Mouse (Mus musculus): ENCODE results near the gene Dab1. TPM values are rescaled to one million over a fixed set of nuclear protein-coding genes. Genes with fewer than 3 reads are reported as not detected.

Dab1 gene
- polyA plus RNA-seq, 1 experiment from 2014 or later: 20.6 TPM

- peak; percentile 21 for ATAC-seq (ENCODE audit: low FRiP score, low TSS enrichment)
- Histone ChIP-seq H3K9me3 (ENCODE audit: low read length) (no peaks in the 10 kb centered on the region), H3K9ac (replicated peaks; ENCODE audit: low read length) (no peak overlapping the region), H3K4me3 (ENCODE audit: low read length) (no peak overlapping the region), H3K4me2 (replicated peaks; ENCODE audit: low read depth, low read length) (no peak overlapping the region), H3K27me3 (ENCODE audit: insufficient read depth, low read length) (no peaks in the 10 kb centered on the region), H3K4me1 (ENCODE audit: insufficient read depth, low read length) (peaks cover 27% of the 10 kb centered on the region), H3K36me3 (ENCODE audit: insufficient read depth, low read length) (no peaks in the 10 kb centered on the region), H3K27ac (ENCODE audit: low read length) (no peak overlapping the region)
- WGBS: 30% methylated on average over 7 of the region's 7 CpGs
These were observed 844.6 kb downstream of the Dab1 start for GRCm38 (mm10) chr4:104463781-104464170.

- ATAC-seq (ENCODE audit: low FRiP score, low TSS enrichment): 0 out of 2 replicates have a peak, but pooled peaks have one; percentile 39
- H3K36me3 ChIP-seq (ENCODE audit: insufficient read depth, low read length): no peaks in the 10 kb centered on the region
- WGBS: 88% methylated on average over 1 of the region's 1 CpGs
These were observed 846.4 kb downstream of the Dab1 start for GRCm38 (mm10) chr4:104465594-104465993.

GRCm38 (mm10) chr4:104468666-104469065 is 849.5 kb downstream of the Dab1 start:
- no peak for ATAC-seq (ENCODE audit: low FRiP score, low TSS enrichment)
- WGBS: 77% methylated on average over 3 of the region's 3 CpGs
- no peak overlapping the region for H3K4me2 ChIP-seq (replicated peaks; ENCODE audit: low read depth, low read length)
- no peaks in the 10 kb centered on the region for H3K9me3 ChIP-seq (ENCODE audit: low read length)
- H3K4me3 ChIP-seq (ENCODE audit: low read length): no peak overlapping the region
- H3K36me3 ChIP-seq (ENCODE audit: insufficient read depth, low read length): no peaks in the 10 kb centered on the region
- H3K27me3 ChIP-seq (ENCODE audit: insufficient read depth, low read length): no peaks in the 10 kb centered on the region
- H3K9ac ChIP-seq (replicated peaks; ENCODE audit: low read length): no peak overlapping the region
- H3K27ac ChIP-seq (ENCODE audit: low read length): no peak overlapping the region
- H3K4me1 ChIP-seq (ENCODE audit: insufficient read depth, low read length): peaks cover 8% of the 10 kb centered on the region

More at GRCm38 (mm10) chr4:104465594-104465993, 846.4 kb downstream of the Dab1 start:
- no peak overlapping the region for H3K4me3 ChIP-seq (ENCODE audit: low read length)
- H3K27me3 ChIP-seq (ENCODE audit: insufficient read depth, low read length): no peaks in the 10 kb centered on the region
- peaks cover 27% of the 10 kb centered on the region for H3K4me1 ChIP-seq (ENCODE audit: insufficient read depth, low read length)
- no peaks in the 10 kb centered on the region for H3K9me3 ChIP-seq (ENCODE audit: low read length)
- H3K9ac ChIP-seq (replicated peaks; ENCODE audit: low read length): no peak overlapping the region
- no peak overlapping the region for H3K4me2 ChIP-seq (replicated peaks; ENCODE audit: low read depth, low read length)
- no peak overlapping the region for H3K27ac ChIP-seq (ENCODE audit: low read length)

- H3K36me3 ChIP-seq (ENCODE audit: insufficient read depth, low read length): no peaks in the 10 kb centered on the region
- H3K27ac ChIP-seq (ENCODE audit: low read length): no peak overlapping the region
- H3K9ac ChIP-seq (replicated peaks; ENCODE audit: low read length): no peak overlapping the region
- H3K4me3 ChIP-seq (ENCODE audit: low read length): no peak overlapping the region
- H3K27me3 ChIP-seq (ENCODE audit: insufficient read depth, low read length): no peaks in the 10 kb centered on the region
- no peak overlapping the region for H3K4me2 ChIP-seq (replicated peaks; ENCODE audit: low read depth, low read length)
- no peak for ATAC-seq (ENCODE audit: low FRiP score, low TSS enrichment)
- H3K9me3 ChIP-seq (ENCODE audit: low read length): no peaks in the 10 kb centered on the region
- no peaks in the 10 kb centered on the region for H3K4me1 ChIP-seq (ENCODE audit: insufficient read depth, low read length)
- 79% methylated on average over 4 of the region's 4 CpGs for WGBS
These were observed 853.8 kb downstream of the Dab1 start for GRCm38 (mm10) chr4:104472915-104473314.

GRCm38 (mm10) chr4:104476841-104477240 is 857.7 kb downstream of the Dab1 start:
- no peak overlapping the region for H3K4me3 ChIP-seq (ENCODE audit: low read length)
- no peaks in the 10 kb centered on the region for H3K27me3 ChIP-seq (ENCODE audit: insufficient read depth, low read length)
- H3K4me1 ChIP-seq (ENCODE audit: insufficient read depth, low read length): no peaks in the 10 kb centered on the region
- H3K9ac ChIP-seq (replicated peaks; ENCODE audit: low read length): no peak overlapping the region
- 84% methylated on average over 7 of the region's 7 CpGs for WGBS
- no peaks in the 10 kb centered on the region for H3K9me3 ChIP-seq (ENCODE audit: low read length)
- H3K27ac ChIP-seq (ENCODE audit: low read length): no peak overlapping the region
- no peaks in the 10 kb centered on the region for H3K36me3 ChIP-seq (ENCODE audit: insufficient read depth, low read length)
- ATAC-seq (ENCODE audit: low FRiP score, low TSS enrichment): no peak
- H3K4me2 ChIP-seq (replicated peaks; ENCODE audit: low read depth, low read length): no peak overlapping the region

GRCm38 (mm10) chr4:104483948-104484347 is 864.8 kb downstream of the Dab1 start:
- Histone ChIP-seq H3K9me3 (ENCODE audit: low read length) (no peaks in the 10 kb centered on the region), H3K4me3 (ENCODE audit: low read length) (no peak overlapping the region), H3K9ac (replicated peaks; ENCODE audit: low read length) (no peak overlapping the region), H3K4me1 (ENCODE audit: insufficient read depth, low read length) (0 out of 2 replicates have a peak, but pooled peaks cover 6% of the 10 kb centered on the region), H3K27me3 (ENCODE audit: insufficient read depth, low read length) (no peaks in the 10 kb centered on the region), H3K36me3 (ENCODE audit: insufficient read depth, low read length) (no peaks in the 10 kb centered on the region), H3K4me2 (replicated peaks; ENCODE audit: low read depth, low read length) (no peak overlapping the region), H3K27ac (ENCODE audit: low read length) (no peak overlapping the region)
- 90% methylated on average over 1 of the region's 1 CpGs for WGBS
- no peak for ATAC-seq (ENCODE audit: low FRiP score, low TSS enrichment)

- no peak overlapping the region for H3K27ac ChIP-seq (ENCODE audit: low read length)
- no peak overlapping the region for H3K9ac ChIP-seq (replicated peaks; ENCODE audit: low read length)
- H3K4me2 ChIP-seq (replicated peaks; ENCODE audit: low read depth, low read length): no peak overlapping the region
- no peak overlapping the region for H3K4me3 ChIP-seq (ENCODE audit: low read length)
- ATAC-seq (ENCODE audit: low FRiP score, low TSS enrichment): no peak
- WGBS: 82% methylated on average over 1 of the region's 1 CpGs
- H3K27me3 ChIP-seq (ENCODE audit: insufficient read depth, low read length): no peaks in the 10 kb centered on the region
- H3K36me3 ChIP-seq (ENCODE audit: insufficient read depth, low read length): no peaks in the 10 kb centered on the region
- 0 out of 2 replicates have a peak, but pooled peaks cover 5% of the 10 kb centered on the region for H3K4me1 ChIP-seq (ENCODE audit: insufficient read depth, low read length)
- no peaks in the 10 kb centered on the region for H3K9me3 ChIP-seq (ENCODE audit: low read length)
These were observed 878.1 kb downstream of the Dab1 start for GRCm38 (mm10) chr4:104497221-104497620.

GRCm38 (mm10) chr4:104500112-104500511 is 881.0 kb downstream of the Dab1 start:
- H3K36me3 ChIP-seq (ENCODE audit: insufficient read depth, low read length): no peaks in the 10 kb centered on the region
- WGBS: 86% methylated on average over 2 of the region's 2 CpGs
- no peak overlapping the region for H3K4me2 ChIP-seq (replicated peaks; ENCODE audit: low read depth, low read length)
- H3K27me3 ChIP-seq (ENCODE audit: insufficient read depth, low read length): no peaks in the 10 kb centered on the region
- H3K27ac ChIP-seq (ENCODE audit: low read length): no peak overlapping the region
- no peaks in the 10 kb centered on the region for H3K9me3 ChIP-seq (ENCODE audit: low read length)
- 0 out of 2 replicates have a peak, but pooled peaks cover 5% of the 10 kb centered on the region for H3K4me1 ChIP-seq (ENCODE audit: insufficient read depth, low read length)
- H3K4me3 ChIP-seq (ENCODE audit: low read length): no peak overlapping the region
- ATAC-seq (ENCODE audit: low FRiP score, low TSS enrichment): no peak
- H3K9ac ChIP-seq (replicated peaks; ENCODE audit: low read length): no peak overlapping the region

GRCm38 (mm10) chr4:104500646-104501045 is 881.5 kb downstream of the Dab1 start:
- Histone ChIP-seq H3K27ac (ENCODE audit: low read length) (no peak overlapping the region), H3K27me3 (ENCODE audit: insufficient read depth, low read length) (no peaks in the 10 kb centered on the region), H3K36me3 (ENCODE audit: insufficient read depth, low read length) (no peaks in the 10 kb centered on the region), H3K9me3 (ENCODE audit: low read length) (no peaks in the 10 kb centered on the region), H3K9ac (replicated peaks; ENCODE audit: low read length) (no peak overlapping the region), H3K4me1 (ENCODE audit: insufficient read depth, low read length) (0 out of 2 replicates have a peak, but pooled peaks cover 5% of the 10 kb centered on the region), H3K4me3 (ENCODE audit: low read length) (no peak overlapping the region), H3K4me2 (replicated peaks; ENCODE audit: low read depth, low read length) (no peak overlapping the region)
- 46% methylated on average over 4 of the region's 4 CpGs for WGBS
- no peak for ATAC-seq (ENCODE audit: low FRiP score, low TSS enrichment)

GRCm38 (mm10) chr4:104501245-104501644 is 882.1 kb downstream of the Dab1 start:
- H3K27me3 ChIP-seq (ENCODE audit: insufficient read depth, low read length): no peaks in the 10 kb centered on the region
- no peak for ATAC-seq (ENCODE audit: low FRiP score, low TSS enrichment)
- no peak overlapping the region for H3K27ac ChIP-seq (ENCODE audit: low read length)
- H3K9ac ChIP-seq (replicated peaks; ENCODE audit: low read length): no peak overlapping the region
- H3K9me3 ChIP-seq (ENCODE audit: low read length): no peaks in the 10 kb centered on the region
- no peak overlapping the region for H3K4me2 ChIP-seq (replicated peaks; ENCODE audit: low read depth, low read length)
- H3K4me3 ChIP-seq (ENCODE audit: low read length): no peak overlapping the region
- no peaks in the 10 kb centered on the region for H3K36me3 ChIP-seq (ENCODE audit: insufficient read depth, low read length)
- WGBS: 68% methylated on average over 4 of the region's 4 CpGs
- 0 out of 2 replicates have a peak, but pooled peaks cover 5% of the 10 kb centered on the region for H3K4me1 ChIP-seq (ENCODE audit: insufficient read depth, low read length)

Data from kidney, embryonic 16.5 days (tissue).